Mouse (Mus musculus) midbrain, embryonic 12.5 days (tissue): ENCODE results near the gene Eif3c. TPM values are rescaled to one million over a fixed set of nuclear protein-coding genes. Genes with fewer than 3 reads are reported as not detected.

Source experiments
- ATAC-seq: fragments of 200-750 bp; cut with Nextera tagmentation; 2 replicates; pipeline ENCODE4 v1.8.0; 2017; ENCODE audit warnings: low read depth, moderate TSS enrichment, moderate library complexity; ENCODE audit not compliant: low FRiP score
- H3K27ac ChIP-seq: fragments of 300-500 bp; sonication (generic); replicated peaks from 2 replicates; pipeline ENCODE4 v1.5.1; 2016; ENCODE audit warnings: mild to moderate bottlenecking
- H3K27me3 ChIP-seq: fragments of 300-500 bp; sonication (generic); 2 replicates; pipeline ENCODE4 v1.6.1; 2016; ENCODE audit warnings: mild to moderate bottlenecking
- H3K36me3 ChIP-seq: fragments of 300-500 bp; sonication (generic); 2 replicates; pipeline ENCODE4 v1.6.1; 2016
- H3K4me1 ChIP-seq: fragments of 300-500 bp; sonication (generic); 2 replicates; pipeline ENCODE4 v1.6.1; 2016
- H3K4me2 ChIP-seq: fragments of 300-500 bp; sonication (generic); replicated peaks from 2 replicates; pipeline ENCODE4 v1.6.1; 2016; ENCODE audit warnings: mild to moderate bottlenecking, moderate library complexity
- H3K4me3 ChIP-seq: fragments of 300-500 bp; sonication (generic); 2 replicates; pipeline ENCODE4 v1.5.1; 2016; ENCODE audit warnings: mild to moderate bottlenecking
- H3K9ac ChIP-seq: fragments of 300-500 bp; sonication (generic); replicated peaks from 2 replicates; pipeline ENCODE4 v1.6.1; 2016; ENCODE audit warnings: mild to moderate bottlenecking, moderate library complexity
- H3K9me3 ChIP-seq: fragments of 300-500 bp; sonication (generic); 2 replicates; pipeline ENCODE4 v1.6.1; 2016; ENCODE audit warnings: mild to moderate bottlenecking
- WGBS: fragments of 180-500 bp; shearing (Covaris S2); methylation state at CpG from one replicate; pipeline ENCODE4 v1.1.7; 2016; 5-methylcytosine and 5-hydroxymethylcytosine counted together
- polyA plus RNA-seq: library from polyadenylated mRNA; unstranded; fragments of >200 nt; fragmentation: Nextera tagmentation; extraction: Ambion mirVana; gene quantifications from 2 replicates; pipeline ENCODE4 v1.2.1, GENCODE M21; 2016

Eif3c gene
- polyA plus RNA-seq: 200 and 222 TPM in 2 replicates

GRCm38 (mm10) chr7:126566094-126566765, at the start of gene Eif3c:
Eif3c (minus strand) TSS chr7:126566411.
- peaks cover 33% of the 10 kb centered on the region for H3K36me3 ChIP-seq
- peaks cover 6% of the 10 kb centered on the region for H3K4me1 ChIP-seq
- peak within 1 kb of the TSS; percentile 99 for H3K4me3 ChIP-seq
- ATAC-seq: peak; percentile 93
- no peaks in the 10 kb centered on the region for H3K27me3 ChIP-seq
- WGBS: under 1% methylated on average over 46 of the region's 46 CpGs
- peak within 1 kb of the TSS; percentile 67 for H3K27ac ChIP-seq
- H3K9me3 ChIP-seq: no peaks in the 10 kb centered on the region
- H3K4me2 ChIP-seq: peak within 1 kb of the TSS; percentile 70
- H3K9ac ChIP-seq: peak within 1 kb of the TSS; percentile 82

GRCm38 (mm10) chr7:126612736-126613135, 46.5 kb upstream of the Eif3c start:
- ATAC-seq: no peak
- 82% methylated on average over 3 of the region's 3 CpGs for WGBS

GRCm38 (mm10) chr7:126607796-126608195, 41.6 kb upstream of the Eif3c start:
- no peak overlapping the region for H3K4me2 ChIP-seq
- H3K27me3 ChIP-seq: no peaks in the 10 kb centered on the region; the same call in 1 of the 2 replicates
- no peaks in the 10 kb centered on the region for H3K36me3 ChIP-seq
- no peak overlapping the region for H3K4me3 ChIP-seq
- WGBS: 77% methylated on average over 5 of the region's 5 CpGs
- no peak for ATAC-seq
- H3K9me3 ChIP-seq: no peaks in the 10 kb centered on the region
- H3K27ac ChIP-seq: no peak overlapping the region
- H3K4me1 ChIP-seq: no peaks in the 10 kb centered on the region
- no peak overlapping the region for H3K9ac ChIP-seq

More at GRCm38 (mm10) chr7:126612736-126613135, 46.5 kb upstream of the Eif3c start:
- Histone ChIP-seq H3K4me3 (no peak overlapping the region), H3K27ac (no peak overlapping the region), H3K27me3 (no peaks in the 10 kb centered on the region; the same call in 1 of the 2 replicates), H3K4me1 (no peaks in the 10 kb centered on the region), H3K4me2 (no peak overlapping the region), H3K36me3 (no peaks in the 10 kb centered on the region), H3K9ac (no peak overlapping the region), H3K9me3 (no peaks in the 10 kb centered on the region)

GRCm38 (mm10) chr7:126607064-126607463, 40.9 kb upstream of the Eif3c start:
- no peaks in the 10 kb centered on the region for H3K36me3 ChIP-seq
- no peaks in the 10 kb centered on the region; the same call in 1 of the 2 replicates for H3K27me3 ChIP-seq
- H3K4me3 ChIP-seq: no peak overlapping the region
- H3K27ac ChIP-seq: no peak overlapping the region
- H3K4me1 ChIP-seq: no peaks in the 10 kb centered on the region
- ATAC-seq: no peak
- H3K9ac ChIP-seq: no peak overlapping the region
- no peak overlapping the region for H3K4me2 ChIP-seq
- WGBS: 88% methylated on average over 3 of the region's 3 CpGs
- H3K9me3 ChIP-seq: no peaks in the 10 kb centered on the region

- no peaks in the 10 kb centered on the region for H3K9me3 ChIP-seq
- no peak overlapping the region for H3K27ac ChIP-seq
- H3K4me3 ChIP-seq: no peak overlapping the region
- no peak overlapping the region for H3K4me2 ChIP-seq
- H3K27me3 ChIP-seq: no peaks in the 10 kb centered on the region; the same call in 1 of the 2 replicates
- H3K9ac ChIP-seq: no peak overlapping the region
- no peaks in the 10 kb centered on the region for H3K36me3 ChIP-seq
- no peaks in the 10 kb centered on the region for H3K4me1 ChIP-seq
- ATAC-seq: no peak
- WGBS: 89% methylated on average over 5 of the region's 5 CpGs
Observed at GRCm38 (mm10) chr7:126606611-126607010, 40.4 kb upstream of the Eif3c start.

GRCm38 (mm10) chr7:126602650-126603049, 36.4 kb upstream of the Eif3c start:
- no peak overlapping the region for H3K4me2 ChIP-seq
- no peak overlapping the region for H3K4me3 ChIP-seq
- H3K27ac ChIP-seq: no peak overlapping the region
- no peaks in the 10 kb centered on the region for H3K36me3 ChIP-seq
- H3K9me3 ChIP-seq: no peaks in the 10 kb centered on the region
- H3K4me1 ChIP-seq: no peaks in the 10 kb centered on the region
- ATAC-seq: no peak
- 93% methylated on average over 3 of the region's 3 CpGs for WGBS
- no peaks in the 10 kb centered on the region for H3K27me3 ChIP-seq
- no peak overlapping the region; the same call in 1 of the 2 replicates for H3K9ac ChIP-seq

GRCm38 (mm10) chr7:126601896-126602295, 35.7 kb upstream of the Eif3c start:
- WGBS: 42% methylated on average over 4 of the region's 5 CpGs
- H3K27ac ChIP-seq: no peak overlapping the region
- ATAC-seq: no peak
- no peaks in the 10 kb centered on the region for H3K9me3 ChIP-seq
- H3K9ac ChIP-seq: no peak overlapping the region
- H3K4me2 ChIP-seq: no peak overlapping the region
- no peaks in the 10 kb centered on the region for H3K4me1 ChIP-seq
- H3K27me3 ChIP-seq: no peaks in the 10 kb centered on the region
- H3K4me3 ChIP-seq: no peak overlapping the region
- no peaks in the 10 kb centered on the region for H3K36me3 ChIP-seq

GRCm38 (mm10) chr7:126598919-126599318, 32.7 kb upstream of the Eif3c start:
- H3K27ac ChIP-seq: no peak overlapping the region
- no peak for ATAC-seq
- no peaks in the 10 kb centered on the region for H3K4me1 ChIP-seq
- no peak overlapping the region for H3K4me3 ChIP-seq
- WGBS: 83% methylated on average over 6 of the region's 6 CpGs
- H3K36me3 ChIP-seq: no peaks in the 10 kb centered on the region
- no peaks in the 10 kb centered on the region for H3K9me3 ChIP-seq
- no peak overlapping the region for H3K9ac ChIP-seq
- H3K4me2 ChIP-seq: no peak overlapping the region
- 0 out of 2 replicates have a peak, but pooled peaks cover 10% of the 10 kb centered on the region for H3K27me3 ChIP-seq

- Histone ChIP-seq H3K4me2 (no peak overlapping the region), H3K27ac (no peak overlapping the region), H3K36me3 (no peaks in the 10 kb centered on the region), H3K4me3 (no peak overlapping the region), H3K4me1 (no peaks in the 10 kb centered on the region), H3K9me3 (no peaks in the 10 kb centered on the region), H3K9ac (no peak overlapping the region), H3K27me3 (peaks cover 10% of the 10 kb centered on the region; the same call in 1 of the 2 replicates)
- no peak for ATAC-seq
- 70% methylated on average over 6 of the region's 6 CpGs for WGBS
Observed at GRCm38 (mm10) chr7:126596414-126596813, 30.2 kb upstream of the Eif3c start.

- no peaks in the 10 kb centered on the region for H3K4me1 ChIP-seq
- no peak overlapping the region for H3K4me3 ChIP-seq
- H3K27me3 ChIP-seq: peaks cover 10% of the 10 kb centered on the region; the same call in 1 of the 2 replicates
- H3K4me2 ChIP-seq: no peak overlapping the region
- no peaks in the 10 kb centered on the region for H3K36me3 ChIP-seq
- no peak overlapping the region for H3K9ac ChIP-seq
- 88% methylated on average over 5 of the region's 5 CpGs for WGBS
- no peak for ATAC-seq
- no peak overlapping the region for H3K27ac ChIP-seq
- no peaks in the 10 kb centered on the region for H3K9me3 ChIP-seq
Observed at GRCm38 (mm10) chr7:126595890-126596289, 29.7 kb upstream of the Eif3c start.

GRCm38 (mm10) chr7:126594862-126595561, 28.8 kb upstream of the Eif3c start, which contains the start of gene Il27:
Il27 (minus strand) TSS chr7:126594941.
- H3K4me3 ChIP-seq: no peak within 1 kb of the TSS
- H3K9ac ChIP-seq: no peak within 1 kb of the TSS
- H3K27me3 ChIP-seq: peaks cover 10% of the 10 kb centered on the region; the same call in 1 of the 2 replicates
- no peaks in the 10 kb centered on the region for H3K36me3 ChIP-seq
- no peak for ATAC-seq
- no peaks in the 10 kb centered on the region for H3K4me1 ChIP-seq
- WGBS: 86% methylated on average over 11 of the region's 11 CpGs
- H3K4me2 ChIP-seq: no peak within 1 kb of the TSS
- no peak within 1 kb of the TSS for H3K27ac ChIP-seq
- no peaks in the 10 kb centered on the region for H3K9me3 ChIP-seq

- Histone ChIP-seq H3K4me3 (no peak overlapping the region), H3K36me3 (no peaks in the 10 kb centered on the region), H3K4me2 (peak overlapping the region; percentile 30), H3K4me1 (peaks cover 10% of the 10 kb centered on the region; the same call in 1 of the 2 replicates), H3K27ac (no peak overlapping the region), H3K9me3 (no peaks in the 10 kb centered on the region), H3K27me3 (peaks cover 40% of the 10 kb centered on the region), H3K9ac (peak overlapping the region; percentile 20; the same call in 1 of the 2 replicates)
- peak; percentile 34; the same call in 1 of the 2 replicates for ATAC-seq
- WGBS: 3% methylated on average over 16 of the region's 16 CpGs
Observed at GRCm38 (mm10) chr7:126587779-126588178, 21.6 kb upstream of the Eif3c start.
